Mouse (Mus musculus) kidney, adult 2 months (tissue): ENCODE data around the gene Slain1. TPM values are rescaled to one million over a fixed set of nuclear protein-coding genes. Genes with fewer than 3 reads are reported as not detected.

ENCODE experiments used
- DNase-seq: peaks from one replicate; pipeline ENCODE4 v3.0.0; 2021
- H3K27ac ChIP-seq: fragments of 200-500 bp; 2 replicates; pipeline ENCODE4 v1.5.1; 2012; ENCODE audit warnings: low read depth, low read length, control low read depth, inconsistent platforms; ENCODE audit not compliant: insufficient read depth
- H3K27me3 ChIP-seq: fragments of 200-500 bp; replicated peaks from 2 replicates; pipeline ENCODE4 v1.6.1; 2012; ENCODE audit warnings: mild to moderate bottlenecking, moderate library complexity, low read length, inconsistent platforms; ENCODE audit not compliant: control insufficient read depth, insufficient read depth
- H3K36me3 ChIP-seq: fragments of 200-500 bp; 2 replicates; pipeline ENCODE4 v1.6.1; 2012; ENCODE audit warnings: mild to moderate bottlenecking, moderate library complexity, low read length, inconsistent platforms; ENCODE audit not compliant: control insufficient read depth, insufficient read depth
- H3K4me1 ChIP-seq: fragments of 200-500 bp; 2 replicates; pipeline ENCODE4 v1.6.1; 2011; ENCODE audit warnings: low read length; ENCODE audit not compliant: control insufficient read depth, insufficient read depth
- H3K4me3 ChIP-seq: fragments of 200-500 bp; 2 replicates; pipeline ENCODE4 v1.5.1; 2011; ENCODE audit warnings: mild to moderate bottlenecking, low read depth, low read length, control low read depth; ENCODE audit not compliant: insufficient read depth
- CTCF ChIP-seq: fragments of 200-500 bp; conservative IDR thresholded peaks from 2 replicates; pipeline ENCODE4 v1.5.1; 2011; ENCODE audit warnings: low read depth, mild to moderate bottlenecking, control low read depth, low read length, moderate library complexity, mixed read lengths; ENCODE audit not compliant: insufficient read depth, insufficient read length
- POLR2A ChIP-seq: fragments of 200-500 bp; IDR thresholded peaks from one replicate; pipeline ENCODE4 v1.6.1; 2011; ENCODE audit warnings: low read depth, low read length, control low read depth
- WGBS: fragments of 180-500 bp; shearing (Covaris S2); methylation state at CpG from one replicate; pipeline ENCODE4 v1.1.7; 2018; 5-methylcytosine and 5-hydroxymethylcytosine counted together
- polyA plus RNA-seq: library from polyadenylated mRNA; depleted of rRNA; stranded (reverse); fragments of >200 nt; gene quantifications from 2 replicates; pipeline ENCODE4 v1.2.3, GENCODE M21; 2012

Slain1 gene
- polyA plus RNA-seq, 1 experiment, result 4.1 TPM

GRCm38 (mm10) chr14:103712986-103713385 lies 63.0 kb downstream of the Slain1 start:
- TF ChIP-seq POLR2A (no peak), CTCF (no peak)
- WGBS, result 80% methylated on average over 5 of the region's 5 CpGs
- H3K36me3 ChIP-seq, result no peaks in the 10 kb centered on the region
- no peak overlapping the region for H3K4me3 ChIP-seq
- no peaks in the 10 kb centered on the region for H3K4me1 ChIP-seq
- no peaks in the 10 kb centered on the region for H3K27me3 ChIP-seq
- H3K27ac ChIP-seq, result no peak overlapping the region
- no peak for DNase-seq

GRCm38 (mm10) chr14:103717516-103717915 lies 67.5 kb downstream of the Slain1 start:
- Histone ChIP-seq H3K27ac (no peak overlapping the region), H3K4me1 (no peaks in the 10 kb centered on the region; the same call in 1 of the 2 replicates), H3K36me3 (no peaks in the 10 kb centered on the region), H3K4me3 (no peak overlapping the region), H3K27me3 (no peaks in the 10 kb centered on the region)
- 49% methylated on average over 5 of the region's 5 CpGs for WGBS
- peak; percentile 24 for DNase-seq
- TF ChIP-seq CTCF (peak; percentile 50), POLR2A (no peak)

- 67% methylated on average over 5 of the region's 5 CpGs for WGBS
- TF ChIP-seq CTCF, result no peak
- TF ChIP-seq POLR2A, result no peak
- DNase-seq, result no peak
- Histone ChIP-seq H3K4me3 (no peak overlapping the region), H3K27ac (no peak overlapping the region), H3K36me3 (no peaks in the 10 kb centered on the region), H3K27me3 (no peaks in the 10 kb centered on the region), H3K4me1 (no peaks in the 10 kb centered on the region; the same call in 1 of the 2 replicates)
Observed at GRCm38 (mm10) chr14:103717979-103718378, 68.0 kb downstream of the Slain1 start.

- no peak overlapping the region for H3K27ac ChIP-seq
- no peak overlapping the region for H3K4me3 ChIP-seq
- no peak for TF ChIP-seq POLR2A
- no peak for TF ChIP-seq CTCF
- no peaks in the 10 kb centered on the region for H3K36me3 ChIP-seq
- no peaks in the 10 kb centered on the region for H3K27me3 ChIP-seq
- no peaks in the 10 kb centered on the region; the same call in 1 of the 2 replicates for H3K4me1 ChIP-seq
- no peak for DNase-seq
- 26% methylated on average over 5 of the region's 5 CpGs for WGBS
Observed at GRCm38 (mm10) chr14:103718393-103718792, 68.4 kb downstream of the Slain1 start.

- Histone ChIP-seq H3K36me3 (no peaks in the 10 kb centered on the region), H3K4me3 (peak overlapping the region; percentile 38; the same call in 1 of the 2 replicates), H3K27me3 (no peaks in the 10 kb centered on the region), H3K4me1 (no peaks in the 10 kb centered on the region; the same call in 1 of the 2 replicates), H3K27ac (peak overlapping the region; percentile 76)
- DNase-seq, result peak; percentile 89
- WGBS, result 16% methylated on average over 15 of the region's 15 CpGs
- no peak for TF ChIP-seq POLR2A
- peak; percentile 78 for TF ChIP-seq CTCF
Observed at GRCm38 (mm10) chr14:103718836-103719575, 69.0 kb downstream of the Slain1 start.

- Histone ChIP-seq H3K36me3 (no peaks in the 10 kb centered on the region), H3K27ac (no peak overlapping the region), H3K27me3 (no peaks in the 10 kb centered on the region), H3K4me3 (no peak overlapping the region), H3K4me1 (no peaks in the 10 kb centered on the region; the same call in 1 of the 2 replicates)
- TF ChIP-seq CTCF (no peak), POLR2A (no peak)
- WGBS, result 85% methylated on average over 7 of the region's 7 CpGs
- no peak for DNase-seq
Observed at GRCm38 (mm10) chr14:103720163-103720562, 70.1 kb downstream of the Slain1 start.

- peak; percentile 56 for DNase-seq
- 54% methylated on average over 13 of the region's 13 CpGs for WGBS
- Histone ChIP-seq H3K4me3 (no peak overlapping the region), H3K27me3 (no peaks in the 10 kb centered on the region), H3K27ac (no peak overlapping the region), H3K36me3 (no peaks in the 10 kb centered on the region), H3K4me1 (no peaks in the 10 kb centered on the region; the same call in 1 of the 2 replicates)
- TF ChIP-seq POLR2A (no peak), CTCF (peak; percentile 60)
Observed at GRCm38 (mm10) chr14:103720637-103721355, 70.8 kb downstream of the Slain1 start.
